Mouse (Mus musculus) frontal cortex, postnatal 36 days (tissue): ENCODE measurements around the gene Agtrap.
"Not testable (repeated sequence)": the region's sequence is repeated elsewhere in the genome, so short reads cannot be mapped to it uniquely, and the experiment has no call there.

Experiments used
- DNase-seq, 2 experiments: peaks; one replicate each; pipeline ENCODE4 v3.0.0; 2022; ENCODE audit warnings: low spot score in 2 of 2

The Agtrap gene

GRCm38 (mm10) chr4:148046450-148047031 is 41.3 kb downstream of the Agtrap start:
- DNase-seq: no peak

- no peak for DNase-seq
These were observed 43.7 kb downstream of the Agtrap start for GRCm38 (mm10) chr4:148044113-148044512.

- not testable (repeated sequence) for DNase-seq
These were observed 44.5 kb downstream of the Agtrap start for GRCm38 (mm10) chr4:148043327-148043726.

GRCm38 (mm10) chr4:148041611-148042191 is 46.1 kb downstream of the Agtrap start:
- DNase-seq: peak in 1 of 2 experiments; percentile 39

- peak; percentile 44 to 47 for DNase-seq
These were observed 46.8 kb downstream of the Agtrap start for GRCm38 (mm10) chr4:148040933-148041610.

GRCm38 (mm10) chr4:148040029-148040830 is 47.6 kb downstream of the Agtrap start:
- no peak for DNase-seq

- no peak for DNase-seq
These were observed 48.4 kb downstream of the Agtrap start for GRCm38 (mm10) chr4:148039254-148040028.

GRCm38 (mm10) chr4:148038600-148039253 is 49.1 kb downstream of the Agtrap start, which contains the start of the genes Clcn6 and Mthfr:
TSS of gene Clcn6 (minus strand) at chr4:148038821.
TSS of gene Mthfr (plus strand) at chr4:148039077.
- DNase-seq: peak; percentile 100

- no peak for DNase-seq
These were observed 49.7 kb downstream of the Agtrap start for GRCm38 (mm10) chr4:148038079-148038599.

- DNase-seq: no peak
These were observed 52.4 kb downstream of the Agtrap start for GRCm38 (mm10) chr4:148035440-148035839.

GRCm38 (mm10) chr4:148033858-148034410 is 53.9 kb downstream of the Agtrap start:
- DNase-seq: no peak

GRCm38 (mm10) chr4:148030506-148030905 is 57.3 kb downstream of the Agtrap start:
- no peak for DNase-seq

- no peak for DNase-seq
These were observed 58.5 kb downstream of the Agtrap start for GRCm38 (mm10) chr4:148029297-148029696.
